Mouse (Mus musculus) urinary bladder, postnatal 25 days (tissue): ENCODE measurements at regions not wholly inside any gene's neighbourhood (a gene's known extent, or its start where the extent isn't known, plus 50 kb on each side); places are given as distances from the start of the nearest gene placed in this dataset.

Experiments used
- DNase-seq: peaks from one replicate; pipeline ENCODE4 v3.0.0; 2022; ENCODE audit warnings: low spot score

DNA sequence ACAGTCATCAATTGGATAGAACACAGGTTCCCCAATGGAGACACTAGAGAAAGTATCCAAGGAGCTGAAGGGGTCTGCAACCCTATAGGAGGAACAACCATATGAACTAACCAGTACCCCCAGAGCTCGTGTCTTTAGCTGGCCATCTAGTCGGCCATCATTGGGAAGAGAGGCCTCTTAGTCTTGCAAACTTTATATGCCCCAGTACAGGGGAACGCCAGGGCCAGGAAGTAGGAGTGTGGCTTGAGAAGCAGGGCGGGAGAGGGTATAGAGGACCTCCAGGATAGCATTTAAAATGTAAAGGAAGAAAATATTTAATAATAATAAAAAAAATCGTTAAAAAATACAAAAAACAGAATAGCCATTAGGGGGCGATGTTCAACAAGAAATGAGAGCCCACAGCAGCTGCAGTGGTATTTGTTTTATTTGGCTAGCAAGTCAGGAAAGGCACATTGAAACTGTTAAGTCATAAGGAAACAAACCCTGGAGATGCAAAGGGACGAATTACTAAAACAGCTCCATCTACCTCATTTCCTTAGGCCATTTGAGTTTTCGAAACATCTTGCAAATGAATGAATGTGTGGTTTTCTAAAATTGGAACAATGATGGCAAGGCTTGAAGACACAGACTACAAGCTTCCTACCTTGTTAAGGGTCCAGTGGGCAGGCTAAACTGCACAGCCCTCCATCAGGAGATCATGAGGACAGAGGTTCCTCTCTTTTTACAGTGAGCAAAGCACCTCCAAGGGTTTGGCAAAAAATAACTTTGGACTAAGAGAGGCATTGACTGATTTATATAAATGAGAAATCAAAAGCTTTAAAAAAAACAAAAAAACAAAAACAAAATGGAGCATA lies 350.7 kb upstream of the Rasa1 start:
- DNase-seq: no peak

DNA sequence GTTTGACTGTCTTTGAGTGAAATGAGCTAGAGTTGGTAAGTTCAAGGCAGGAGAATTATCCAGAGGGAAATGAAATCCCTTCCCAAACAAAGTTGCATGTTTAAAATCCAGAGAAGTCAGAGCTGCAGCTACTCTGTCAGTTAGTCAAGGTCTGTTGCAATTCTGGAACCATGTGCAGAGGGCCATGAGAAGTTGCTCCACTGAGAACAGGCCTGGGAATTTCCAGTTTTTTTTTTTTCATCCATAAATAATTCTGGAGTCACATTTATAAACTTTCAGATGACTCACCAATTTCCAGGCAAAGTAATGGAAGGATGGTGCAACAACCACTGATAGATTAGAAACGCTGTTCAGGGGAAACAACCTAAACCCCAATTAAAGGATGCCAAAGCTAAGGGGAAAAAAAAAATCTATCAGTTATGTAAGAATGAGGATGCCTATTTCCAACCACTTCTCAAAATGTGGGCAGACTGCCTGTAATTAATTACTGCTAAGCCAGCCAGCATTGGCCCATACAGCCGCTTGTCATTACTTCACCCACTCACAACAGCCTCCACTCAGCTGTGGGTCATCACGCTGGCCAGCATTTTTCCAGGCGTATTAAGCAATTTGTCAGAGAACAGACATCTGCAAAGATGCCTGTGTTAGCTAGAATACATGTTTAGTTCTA lies 340.7 kb upstream of the Rasa1 start:
- DNase-seq: peak; percentile 7
